Mouse (Mus musculus): ENCODE results near the gene Vmn1r38.
"Not testable (repeated sequence)": the region's sequence is repeated elsewhere in the genome, so short reads cannot be mapped to it uniquely, and the experiment has no call there.

The Vmn1r38 gene

DNA sequence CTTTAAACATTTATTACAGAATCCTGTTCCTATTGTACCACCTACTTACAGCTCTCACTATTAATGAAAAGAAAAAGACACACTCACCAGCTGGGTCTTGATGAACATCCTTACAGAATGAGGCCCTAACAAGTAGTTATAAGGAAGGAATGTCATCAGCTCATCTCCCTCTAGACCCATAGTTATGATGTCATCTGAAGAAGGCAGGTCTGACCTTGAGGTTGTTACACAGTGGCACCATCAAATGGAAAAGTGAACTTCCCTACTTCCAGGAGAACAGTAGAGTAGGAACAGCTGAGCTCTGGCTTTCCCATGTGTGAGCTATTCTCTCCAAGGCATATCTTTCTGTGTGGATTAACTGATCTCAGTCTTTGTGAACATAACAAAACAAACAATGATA, at the start of gene Vmn1r38:
Gene Vmn1r38 (minus strand): TSS at position 101 of the 400 bp plus-strand sequence.
- not testable (repeated sequence) for DNase-seq (ENCODE audit: low spot score)

GRCm38 (mm10) chr6:66810509-66810908, 28.1 kb upstream of the Vmn1r38 start, which contains the start of gene Vmn1r39:
Gene Vmn1r39, minus strand, starts transcription at chr6:66810609.
- DNase-seq (ENCODE audit: low spot score): no peak

GRCm38 (mm10) chr6:66806311-66806710, 23.9 kb upstream of the Vmn1r38 start:
- no peak for DNase-seq (ENCODE audit: low spot score)

GRCm38 (mm10) chr6:66805713-66806112, 23.3 kb upstream of the Vmn1r38 start:
- no peak for DNase-seq (ENCODE audit: low spot score)

DNA sequence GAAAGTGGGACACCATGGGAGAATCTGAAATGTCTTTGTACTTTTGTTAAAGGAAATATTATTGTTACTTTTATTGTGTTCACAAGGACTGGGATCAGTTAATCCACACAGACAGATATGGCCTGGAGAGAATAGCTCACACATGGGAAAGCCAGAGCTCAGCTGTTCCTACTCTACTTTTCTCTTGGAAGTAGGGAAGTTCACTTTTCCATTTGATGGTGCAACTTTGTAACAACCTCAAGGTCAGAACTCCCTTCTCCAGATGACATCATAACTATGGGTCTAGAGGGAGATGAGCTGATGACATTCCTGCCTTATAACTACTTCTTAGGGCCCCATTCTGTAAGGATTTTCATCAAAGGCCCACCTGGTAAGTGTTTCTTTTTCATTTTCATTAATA, 53.3 kb downstream of the Vmn1r38 start, which contains the start of gene Vmn1r37:
Gene Vmn1r37 (plus strand): TSS at position 301 of the 400 bp plus-strand sequence.
- DNase-seq (ENCODE audit: low spot score): not testable (repeated sequence)

All from spleen, adult 12 weeks (tissue).